Mouse (Mus musculus) liver, embryonic 11.5 days (tissue): ENCODE results near the gene Smg6. TPM values are rescaled to one million over a fixed set of nuclear protein-coding genes. Genes with fewer than 3 reads are reported as not detected.

ENCODE experiments used
- ATAC-seq: fragments of 200-750 bp; cut with Nextera tagmentation; replicated peaks from 2 replicates; pipeline ENCODE4 v1.8.0; 2017; ENCODE audit warnings: moderate number of reproducible peaks, mild to moderate bottlenecking, moderate TSS enrichment, moderate library complexity; ENCODE audit not compliant: low FRiP score
- DNase-seq: peaks from one replicate; pipeline ENCODE4 v3.0.0-alpha.2; 2017; ENCODE audit warnings: low spot score
- H3K27ac ChIP-seq: fragments of 300-500 bp; sonication (generic); 2 replicates; pipeline ENCODE4 v1.5.1; 2014; ENCODE audit warnings: mild to moderate bottlenecking, low read depth, low read length, control low read depth
- H3K27me3 ChIP-seq: fragments of 300-500 bp; sonication (generic); replicated peaks from 2 replicates; pipeline ENCODE4 v1.6.1; 2014; ENCODE audit warnings: low read length, mixed read lengths; ENCODE audit not compliant: control insufficient read depth, insufficient read depth
- H3K36me3 ChIP-seq: fragments of 300-500 bp; sonication (generic); 2 replicates; pipeline ENCODE4 v1.6.1; 2014; ENCODE audit warnings: mild to moderate bottlenecking, low read length, moderate library complexity, mixed read lengths; ENCODE audit not compliant: control insufficient read depth, insufficient read depth
- H3K4me1 ChIP-seq: fragments of 300-500 bp; sonication (generic); replicated peaks from 2 replicates; pipeline ENCODE4 v1.6.1; 2014; ENCODE audit warnings: low read length, mixed read lengths; ENCODE audit not compliant: control insufficient read depth, insufficient read depth
- H3K4me2 ChIP-seq: fragments of 300-500 bp; sonication (generic); 2 replicates; pipeline ENCODE4 v1.6.1; 2014; ENCODE audit warnings: mild to moderate bottlenecking, control low read depth, moderate library complexity
- H3K4me3 ChIP-seq: fragments of 300-500 bp; sonication (generic); 2 replicates; pipeline ENCODE4 v1.5.1; 2014; ENCODE audit warnings: low read depth, low read length, control low read depth
- H3K9ac ChIP-seq: fragments of 300-500 bp; sonication (generic); 2 replicates; pipeline ENCODE4 v1.6.1; 2014; ENCODE audit warnings: low read depth, low read length, control low read depth
- H3K9me3 ChIP-seq: fragments of 300-500 bp; sonication (generic); 2 replicates; pipeline ENCODE4 v1.6.1; 2016; ENCODE audit warnings: low read length, inconsistent platforms, mixed read lengths; ENCODE audit not compliant: control insufficient read depth
- WGBS: fragments of 180-500 bp; shearing (Covaris S2); extraction: QIAGEN DNeasy Blood & Tissue Kit; methylation state at CpG from one replicate; pipeline ENCODE4 v1.1.7; 2014; 5-methylcytosine and 5-hydroxymethylcytosine counted together
- polyA plus RNA-seq: library from polyadenylated mRNA; unstranded; fragments of >200 nt; fragmentation: Nextera tagmentation; extraction: Ambion mirVana; gene quantifications from 2 replicates; pipeline ENCODE4 v1.2.1, GENCODE M21; 2014

Gene Smg6
- polyA plus RNA-seq, 1 experiment from 2014 or later, result 12.4 TPM

DNA sequence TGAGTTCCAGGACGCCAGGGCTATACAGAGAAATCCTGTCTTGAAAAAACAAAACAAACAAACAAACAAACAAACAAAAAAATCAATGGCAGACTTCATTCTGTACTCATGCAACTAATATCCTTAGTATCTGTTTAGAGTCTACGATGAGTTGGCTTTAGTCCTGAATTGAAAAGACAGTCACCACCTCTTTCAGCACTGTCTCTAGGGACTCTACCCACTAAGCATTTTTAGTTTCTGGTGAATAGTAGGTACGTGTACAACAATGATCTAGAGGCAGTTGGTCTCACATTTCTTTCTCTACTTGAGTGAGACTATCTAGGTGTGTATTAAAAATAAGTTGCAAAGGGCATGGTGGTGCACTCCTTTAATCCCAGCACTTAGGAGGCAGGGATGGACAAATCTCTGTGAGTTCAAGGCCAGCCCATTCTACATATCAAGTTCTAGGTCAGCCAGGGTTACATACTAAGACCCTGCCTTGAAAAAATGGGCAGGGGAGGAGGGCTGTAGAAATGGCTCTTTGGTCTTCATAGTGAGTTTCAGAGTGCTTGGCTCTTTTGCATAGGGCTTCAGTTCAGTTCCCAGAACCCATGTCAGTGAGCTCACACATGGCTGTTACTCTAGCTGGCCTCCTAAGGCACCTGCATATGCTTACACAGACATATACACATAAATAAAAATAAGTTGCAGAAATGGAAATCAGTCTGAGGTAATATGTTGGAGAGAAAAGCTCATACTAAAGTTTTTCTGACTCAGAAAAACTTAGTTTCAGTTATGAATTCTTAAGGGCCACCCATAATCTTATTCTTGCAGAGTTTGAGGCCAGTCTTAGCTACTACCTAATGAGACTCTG lies 51.4 kb downstream of the Smg6 start:
- H3K27me3 ChIP-seq, result no peaks in the 10 kb centered on the region
- DNase-seq (no peak), ATAC-seq (no peak)
- H3K4me2 ChIP-seq, result no peak overlapping the region
- no peaks in the 10 kb centered on the region for H3K9me3 ChIP-seq
- no peak overlapping the region for H3K27ac ChIP-seq
- 82% methylated on average over 3 of the region's 3 CpGs for WGBS
- H3K36me3 ChIP-seq, result 0 out of 2 replicates have a peak, but pooled peaks cover 2% of the 10 kb centered on the region
- H3K4me1 ChIP-seq, result no peaks in the 10 kb centered on the region
- no peak overlapping the region for H3K4me3 ChIP-seq
- H3K9ac ChIP-seq, result no peak overlapping the region

DNA sequence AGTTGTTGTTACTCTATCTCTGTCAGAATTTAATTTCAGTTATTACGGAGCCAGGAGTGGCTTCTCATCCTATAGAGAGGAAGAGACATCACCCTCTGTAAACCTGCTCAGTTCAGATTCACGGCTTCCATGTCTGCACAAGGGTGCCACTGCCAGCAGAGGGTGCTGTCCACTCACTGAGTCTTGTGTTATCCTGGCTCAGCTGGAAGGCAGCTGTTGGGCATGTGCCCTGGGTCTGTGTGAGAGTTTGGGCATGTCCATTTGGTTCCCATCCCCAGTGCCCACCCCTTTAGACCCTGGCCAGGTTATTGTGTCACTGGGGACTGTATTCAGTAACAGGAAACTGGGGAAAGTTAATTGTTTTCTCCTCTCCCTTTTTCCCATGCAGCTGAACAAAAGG lies 55.8 kb downstream of the Smg6 start:
- 44% methylated on average over 2 of the region's 2 CpGs for WGBS
- Histone ChIP-seq H3K4me2 (no peak overlapping the region), H3K27me3 (no peaks in the 10 kb centered on the region), H3K4me3 (no peak overlapping the region), H3K27ac (no peak overlapping the region), H3K4me1 (no peaks in the 10 kb centered on the region), H3K9ac (no peak overlapping the region), H3K36me3 (peaks cover 5% of the 10 kb centered on the region; the same call in 1 of the 2 replicates), H3K9me3 (no peaks in the 10 kb centered on the region)
- peak; percentile 62 for DNase-seq
- peak; percentile 41 for ATAC-seq

DNA sequence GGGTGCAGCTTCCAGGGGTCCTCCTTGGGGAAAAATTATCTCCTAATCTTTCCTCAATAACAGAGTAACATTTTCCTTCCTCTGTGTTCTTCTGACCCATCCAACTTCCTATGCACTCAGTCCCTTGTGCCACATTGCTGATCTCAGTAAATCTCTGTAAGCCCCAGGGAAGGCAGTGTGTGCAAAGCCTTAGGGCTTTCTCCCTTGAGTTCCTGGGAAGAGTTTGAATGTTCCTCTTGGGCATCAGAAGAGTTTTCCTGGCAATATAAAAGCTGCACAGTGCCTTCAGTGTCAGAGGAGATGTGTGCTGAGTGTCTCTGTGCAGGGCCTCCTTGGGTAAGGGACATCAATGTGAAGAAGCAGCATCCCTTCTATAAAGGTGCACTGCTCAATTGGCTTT lies 56.6 kb downstream of the Smg6 start:
- H3K27ac ChIP-seq, result no peak overlapping the region
- ATAC-seq (no peak), DNase-seq (no peak)
- H3K9ac ChIP-seq, result no peak overlapping the region
- no peak overlapping the region for H3K4me2 ChIP-seq
- H3K36me3 ChIP-seq, result peaks cover 5% of the 10 kb centered on the region; the same call in 1 of the 2 replicates
- no peaks in the 10 kb centered on the region for H3K4me1 ChIP-seq
- no peaks in the 10 kb centered on the region for H3K9me3 ChIP-seq
- no peak overlapping the region for H3K4me3 ChIP-seq
- H3K27me3 ChIP-seq, result no peaks in the 10 kb centered on the region

DNA sequence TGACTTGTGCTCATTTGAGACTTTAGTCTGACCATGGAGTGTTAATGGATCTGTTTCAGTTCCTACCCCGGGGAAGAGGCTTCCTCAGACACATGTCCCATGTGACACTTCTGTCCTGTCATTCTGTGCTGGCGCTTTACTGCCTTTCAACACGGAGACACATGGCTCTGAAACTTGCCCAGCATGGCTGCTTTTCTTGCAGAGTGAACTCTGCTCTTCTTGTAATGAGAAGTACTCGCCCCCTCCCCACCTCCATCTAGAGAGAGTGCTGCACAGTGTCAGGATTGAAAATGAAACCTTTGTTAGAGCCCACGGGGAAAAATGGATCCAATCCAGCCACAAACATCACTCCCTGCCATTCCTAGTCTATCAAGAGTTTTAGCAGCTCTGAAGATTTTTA lies 62.5 kb downstream of the Smg6 start:
- no peak for ATAC-seq
- Histone ChIP-seq H3K27ac (no peak overlapping the region), H3K27me3 (no peaks in the 10 kb centered on the region), H3K36me3 (no peaks in the 10 kb centered on the region; the same call in 1 of the 2 replicates), H3K4me2 (no peak overlapping the region), H3K4me1 (peaks cover 3% of the 10 kb centered on the region; the same call in 1 of the 2 replicates), H3K4me3 (no peak overlapping the region), H3K9ac (no peak overlapping the region), H3K9me3 (no peaks in the 10 kb centered on the region)
- WGBS, result 60% methylated on average over 5 of the region's 5 CpGs
- DNase-seq, result no peak

DNA sequence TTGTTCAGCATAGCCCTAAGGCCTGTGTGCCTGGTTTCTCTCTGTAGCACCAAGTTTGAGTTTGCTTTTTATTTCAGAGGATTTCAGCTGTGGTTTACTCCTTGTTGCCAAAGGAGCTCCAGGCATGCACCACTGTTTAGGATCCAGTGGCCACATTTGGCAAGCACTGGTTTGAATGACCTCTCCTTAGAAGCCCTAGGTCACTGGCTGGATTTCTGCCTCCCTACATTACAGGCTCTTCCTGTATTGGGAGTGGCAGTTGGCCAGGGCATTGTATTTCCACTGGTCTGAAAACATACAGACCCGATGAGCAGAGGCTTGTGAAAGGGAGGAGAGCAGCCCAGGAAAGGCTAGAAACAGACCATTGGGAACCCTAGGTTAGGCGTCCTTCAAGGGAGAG lies 63.4 kb downstream of the Smg6 start:
- Histone ChIP-seq H3K4me1 (peaks cover 3% of the 10 kb centered on the region; the same call in 1 of the 2 replicates), H3K27ac (no peak overlapping the region), H3K9me3 (no peaks in the 10 kb centered on the region), H3K9ac (no peak overlapping the region), H3K4me2 (no peak overlapping the region), H3K36me3 (no peaks in the 10 kb centered on the region), H3K4me3 (no peak overlapping the region), H3K27me3 (no peaks in the 10 kb centered on the region)
- 84% methylated on average over 2 of the region's 2 CpGs for WGBS
- DNase-seq, result no peak
- ATAC-seq, result no peak

DNA sequence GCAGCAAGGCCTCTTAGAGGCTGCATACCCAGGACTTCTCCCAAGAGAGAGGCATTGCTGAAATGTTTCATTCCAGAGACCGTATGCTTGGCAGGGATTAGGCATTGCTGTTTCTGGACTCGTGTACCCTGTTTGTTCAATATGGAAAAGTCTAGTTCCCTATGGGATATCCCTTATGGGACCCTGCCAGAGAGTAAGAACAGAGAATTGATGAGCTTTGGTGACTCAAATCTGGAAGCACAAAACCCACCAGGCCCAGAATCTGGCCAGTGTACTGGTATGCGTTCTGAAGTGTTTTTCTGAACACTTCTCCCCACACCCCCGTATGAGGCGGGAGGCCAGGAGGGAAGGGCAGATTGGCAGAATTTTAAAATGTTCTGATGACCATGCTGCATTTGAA lies 64.9 kb downstream of the Smg6 start:
- H3K27me3 ChIP-seq, result no peaks in the 10 kb centered on the region
- no peaks in the 10 kb centered on the region for H3K9me3 ChIP-seq
- WGBS, result 78% methylated on average over 5 of the region's 5 CpGs
- no peaks in the 10 kb centered on the region for H3K36me3 ChIP-seq
- no peak overlapping the region for H3K9ac ChIP-seq
- ATAC-seq (no peak), DNase-seq (no peak)
- no peak overlapping the region for H3K4me2 ChIP-seq
- peaks cover 3% of the 10 kb centered on the region; the same call in 1 of the 2 replicates for H3K4me1 ChIP-seq
- H3K27ac ChIP-seq, result no peak overlapping the region
- no peak overlapping the region for H3K4me3 ChIP-seq

DNA sequence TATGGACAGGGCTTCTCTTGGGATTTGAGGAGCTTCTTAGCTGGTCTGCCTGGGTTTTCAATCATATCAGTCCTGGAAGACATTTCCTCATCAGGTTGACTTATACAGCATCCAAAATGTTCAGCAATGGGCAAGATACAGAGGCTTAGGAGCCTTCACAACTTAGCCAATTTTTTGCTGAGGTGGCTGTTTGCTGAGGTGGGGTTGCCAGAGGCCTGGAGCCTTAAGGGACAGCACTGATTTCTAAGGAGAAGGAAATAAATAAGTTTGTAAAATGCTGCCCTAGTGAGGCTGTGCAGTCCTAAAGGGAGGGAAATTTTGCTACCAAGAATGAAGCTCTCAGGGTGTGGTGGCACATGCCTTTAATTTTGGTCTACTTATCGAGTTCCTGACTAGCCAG lies 65.7 kb downstream of the Smg6 start:
- no peak for DNase-seq
- H3K4me1 ChIP-seq, result peaks cover 3% of the 10 kb centered on the region; the same call in 1 of the 2 replicates
- 89% methylated on average over 1 of the region's 1 CpGs for WGBS
- no peak overlapping the region for H3K4me3 ChIP-seq
- no peak overlapping the region for H3K4me2 ChIP-seq
- no peak for ATAC-seq
- no peaks in the 10 kb centered on the region for H3K9me3 ChIP-seq
- H3K36me3 ChIP-seq, result no peaks in the 10 kb centered on the region
- no peak overlapping the region for H3K27ac ChIP-seq
- H3K9ac ChIP-seq, result no peak overlapping the region
- H3K27me3 ChIP-seq, result no peaks in the 10 kb centered on the region

DNA sequence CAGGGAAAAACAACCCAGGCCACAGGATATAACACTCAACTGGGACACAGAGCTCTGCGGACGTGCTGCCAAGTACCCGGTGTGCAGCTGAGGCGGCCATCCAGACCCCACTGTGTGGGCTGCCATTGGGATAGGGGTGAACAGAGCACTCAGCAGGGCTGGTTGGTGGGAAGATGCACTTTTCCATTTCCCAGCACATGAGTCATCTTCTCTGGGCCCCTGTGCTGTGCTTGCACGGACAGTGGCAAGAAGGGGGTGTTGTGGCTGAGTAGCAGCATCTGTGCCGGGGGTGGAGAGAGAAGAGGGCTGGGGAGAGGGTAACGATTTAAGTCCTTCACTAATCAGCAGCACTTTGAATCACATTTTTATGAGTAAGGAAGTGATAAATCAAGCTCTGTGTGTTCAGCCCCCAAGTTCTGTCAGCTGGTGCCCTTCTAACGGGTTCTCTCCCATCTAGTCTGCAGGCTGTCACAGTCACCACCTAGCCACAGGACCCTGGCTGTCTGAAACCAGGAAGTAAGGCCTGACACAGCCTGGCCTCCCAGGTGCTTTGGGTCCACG lies 66.9 kb downstream of the Smg6 start:
- no peak for DNase-seq
- Histone ChIP-seq H3K27ac (no peak overlapping the region; the same call in 1 of the 2 replicates), H3K4me1 (peaks cover 3% of the 10 kb centered on the region; the same call in 1 of the 2 replicates), H3K27me3 (no peaks in the 10 kb centered on the region), H3K4me2 (no peak overlapping the region), H3K36me3 (no peaks in the 10 kb centered on the region), H3K4me3 (no peak overlapping the region), H3K9me3 (no peaks in the 10 kb centered on the region), H3K9ac (no peak overlapping the region)
- ATAC-seq, result no peak
- 69% methylated on average over 9 of the region's 9 CpGs for WGBS

DNA sequence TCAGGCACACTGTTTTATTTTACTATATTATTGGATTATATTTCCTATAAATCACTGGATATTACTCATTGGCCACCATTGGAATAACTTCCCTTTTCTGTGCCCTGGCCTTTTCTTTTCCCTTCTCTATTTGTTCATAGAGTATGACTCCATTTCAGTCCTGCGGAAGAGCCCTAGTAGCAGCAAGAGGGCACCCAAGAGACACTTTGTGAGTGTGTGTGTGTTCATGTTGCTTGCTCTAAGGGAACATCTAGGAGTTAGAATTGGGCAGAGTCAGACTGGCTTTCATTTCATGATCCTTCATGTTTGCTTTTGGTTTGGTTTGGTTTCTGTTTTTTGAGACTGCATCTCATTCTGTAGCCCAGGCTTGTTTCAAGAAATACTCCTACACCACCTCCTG lies 68.5 kb downstream of the Smg6 start:
- Histone ChIP-seq H3K27ac (no peak overlapping the region), H3K4me1 (peaks cover 3% of the 10 kb centered on the region; the same call in 1 of the 2 replicates), H3K9ac (no peak overlapping the region), H3K4me3 (no peak overlapping the region), H3K36me3 (no peaks in the 10 kb centered on the region), H3K4me2 (no peak overlapping the region), H3K9me3 (no peaks in the 10 kb centered on the region), H3K27me3 (no peaks in the 10 kb centered on the region)
- WGBS, result 88% methylated on average over 1 of the region's 1 CpGs
- no peak for ATAC-seq
- no peak for DNase-seq
